Mouse (Mus musculus): ENCODE measurements around the gene Ankrd65. TPM values are rescaled to one million over a fixed set of nuclear protein-coding genes. Genes with fewer than 3 reads are reported as not detected.
A peak's percentile ranks its signal among the peaks of the same experiment; 100 is the strongest.
"Not testable (repeated sequence)": the region's sequence is repeated elsewhere in the genome, so short reads cannot be mapped to it uniquely, and the experiment has no call there.

Gene Ankrd65
- total RNA-seq (2021) = not detected
- long read RNA-seq, experiment 1 = 0 reads
- long read RNA-seq, experiment 2 = 0 reads

- DNase-seq = no peak
Measured at GRCm38 (mm10) chr4:155790021-155790489, at the start of gene Ankrd65. Ankrd65 (plus strand) TSS chr4:155790439.

GRCm38 (mm10) chr4:155740681-155741080, 49.6 kb upstream of the Ankrd65 start:
- not testable (repeated sequence) for DNase-seq

- no peak for DNase-seq
Measured at GRCm38 (mm10) chr4:155742684-155743083, 47.6 kb upstream of the Ankrd65 start.

- DNase-seq = no peak
Measured at GRCm38 (mm10) chr4:155744474-155744873, 45.8 kb upstream of the Ankrd65 start.

GRCm38 (mm10) chr4:155745136-155745535, 45.1 kb upstream of the Ankrd65 start:
- DNase-seq = no peak

- no peak for DNase-seq
Measured at GRCm38 (mm10) chr4:155746036-155746548, 44.1 kb upstream of the Ankrd65 start.

- DNase-seq = no peak
Measured at GRCm38 (mm10) chr4:155746575-155747490, 43.4 kb upstream of the Ankrd65 start.

GRCm38 (mm10) chr4:155757011-155757410, 33.2 kb upstream of the Ankrd65 start:
- DNase-seq = no peak

- no peak for DNase-seq
Measured at GRCm38 (mm10) chr4:155759862-155760612, 30.2 kb upstream of the Ankrd65 start.

- peak; percentile 98 for DNase-seq
Measured at GRCm38 (mm10) chr4:155760613-155761355, 29.5 kb upstream of the Ankrd65 start, which contains the start of gene Atad3a. Atad3a (minus strand) TSS chr4:155761093.

- DNase-seq = peak; percentile 55
Measured at GRCm38 (mm10) chr4:155761356-155762099, 28.7 kb upstream of the Ankrd65 start.

GRCm38 (mm10) chr4:155762357-155762756, 27.9 kb upstream of the Ankrd65 start:
- DNase-seq = peak; percentile 62

- no peak for DNase-seq
Measured at GRCm38 (mm10) chr4:155769496-155769879, 20.8 kb upstream of the Ankrd65 start.

GRCm38 (mm10) chr4:155769880-155770512, 20.2 kb upstream of the Ankrd65 start:
- DNase-seq = peak; percentile 95

GRCm38 (mm10) chr4:155770626-155771025, 19.6 kb upstream of the Ankrd65 start:
- DNase-seq = no peak

GRCm38 (mm10) chr4:155771706-155772105, 18.5 kb upstream of the Ankrd65 start:
- DNase-seq = no peak

- no peak for DNase-seq
Measured at GRCm38 (mm10) chr4:155772786-155773185, 17.5 kb upstream of the Ankrd65 start.

- no peak for DNase-seq
Measured at GRCm38 (mm10) chr4:155773335-155774078, 16.7 kb upstream of the Ankrd65 start.

- peak; percentile 93 for DNase-seq
Measured at GRCm38 (mm10) chr4:155774280-155774754, 15.9 kb upstream of the Ankrd65 start, which contains the start of gene Vwa1. Vwa1 (minus strand) TSS chr4:155774698.

Data from adrenal gland, postnatal 10 days (tissue).